Mouse (Mus musculus) heart, adult 11 months (tissue): ENCODE measurements at regions not wholly inside any gene's neighbourhood (a gene's known extent, or its start where the extent isn't known, plus 50 kb on each side); places are given as distances from the start of the nearest gene placed in this dataset.

Source experiments
- DNase-seq: peaks from one replicate; pipeline ENCODE4 v3.0.0; 2022

GRCm38 (mm10) chr5:85706084-85706483 is 359.3 kb downstream of the Cenpc1 start:
- no peak for DNase-seq

DNA sequence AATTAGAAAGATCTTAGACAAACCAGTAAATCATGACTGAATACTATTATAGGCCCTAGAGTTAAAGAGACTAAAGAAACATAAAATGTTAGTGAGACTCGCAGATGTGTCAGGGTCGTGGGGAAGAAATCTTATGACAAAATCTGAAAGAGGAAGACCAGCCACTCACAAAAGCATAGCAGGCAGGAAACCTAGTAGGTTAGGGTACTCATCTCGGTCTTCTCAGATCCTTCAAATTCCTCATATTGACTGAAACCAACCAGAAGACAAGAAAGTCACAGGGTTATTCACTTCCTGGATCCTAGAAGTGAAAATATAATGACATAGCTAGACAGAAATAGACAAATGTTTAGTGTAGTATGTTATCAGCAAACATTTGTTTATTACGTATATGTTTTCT is 387.5 kb downstream of the Cenpc1 start:
- DNase-seq = no peak

DNA sequence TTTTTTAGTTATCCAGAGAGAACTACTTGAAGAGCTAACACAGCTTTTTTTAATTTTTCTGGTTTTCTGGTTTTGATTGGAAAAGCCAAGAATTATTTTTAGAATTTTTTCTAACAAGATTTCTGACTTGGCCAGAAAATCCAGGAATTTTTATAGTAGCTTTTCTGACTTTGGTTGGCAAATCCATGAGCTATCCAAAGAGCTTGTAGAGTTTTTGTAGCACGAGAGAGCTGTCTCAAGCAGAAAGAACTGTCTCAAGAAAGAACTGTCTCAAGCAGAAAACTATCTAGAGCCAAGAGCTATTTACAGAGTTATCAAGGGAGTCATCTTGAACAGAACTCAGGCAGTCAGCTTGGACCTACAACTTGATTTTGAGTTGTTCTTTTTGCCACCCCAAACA is 394.3 kb downstream of the Cenpc1 start:
- no peak for DNase-seq

DNA sequence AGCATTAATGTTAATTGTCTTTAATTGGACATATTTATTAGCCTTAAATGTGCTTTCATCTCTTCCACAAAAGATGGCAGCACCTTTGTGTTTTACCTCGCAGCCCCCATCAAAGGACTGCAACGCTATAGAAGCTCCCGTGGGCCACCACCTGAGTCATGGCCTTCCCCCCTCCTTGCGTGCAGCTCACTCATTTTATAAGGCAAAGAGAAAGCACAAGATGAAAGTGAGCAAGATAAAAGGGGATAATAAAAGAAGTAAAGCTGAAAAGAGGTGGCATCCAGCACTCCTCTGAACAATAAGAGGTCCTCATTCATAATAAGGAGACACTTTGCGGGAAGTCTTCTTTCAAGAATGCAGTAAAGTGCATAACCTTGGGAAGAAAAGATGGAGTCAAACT is 403.9 kb downstream of the Cenpc1 start:
- no peak for DNase-seq

DNA sequence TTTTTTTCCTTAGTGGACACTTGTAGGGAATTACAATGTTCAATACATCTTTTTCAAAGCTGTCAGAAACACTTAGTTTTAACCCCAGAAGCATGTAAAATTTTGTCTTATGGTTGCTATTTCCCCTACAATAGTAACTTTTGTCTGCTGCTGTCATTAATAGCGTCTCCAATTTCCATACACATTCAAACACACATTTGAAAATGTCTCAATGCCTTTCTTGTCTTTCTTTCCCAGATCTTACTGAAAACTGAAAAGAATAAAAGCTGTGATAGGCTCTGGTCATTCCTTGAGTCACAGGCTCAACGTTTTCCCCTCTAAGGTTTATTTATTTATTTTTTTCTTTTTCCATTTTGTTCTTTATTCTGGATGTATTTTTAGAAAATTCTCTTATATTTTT is 444.3 kb downstream of the Cenpc1 start:
- DNase-seq = no peak

DNA sequence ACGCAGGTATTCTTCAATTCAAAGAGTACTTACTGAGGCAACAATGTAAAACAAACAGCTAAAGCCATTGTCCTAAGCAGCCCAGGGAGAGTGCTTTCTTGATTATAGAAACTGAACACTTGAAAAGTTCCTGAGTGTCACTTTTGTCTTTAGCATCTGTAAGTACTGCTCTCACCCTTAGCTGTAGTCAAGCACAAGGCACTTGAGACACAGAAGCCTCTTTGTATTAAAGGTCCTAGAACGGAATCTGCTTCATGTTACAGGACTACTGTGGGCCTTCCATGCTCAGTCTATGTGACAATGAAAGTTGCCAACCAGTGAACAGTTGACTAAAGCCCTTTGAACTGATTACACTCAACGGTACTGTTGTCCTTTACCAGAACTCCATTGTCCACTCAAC is 450.6 kb downstream of the Cenpc1 start:
- no peak for DNase-seq

DNA sequence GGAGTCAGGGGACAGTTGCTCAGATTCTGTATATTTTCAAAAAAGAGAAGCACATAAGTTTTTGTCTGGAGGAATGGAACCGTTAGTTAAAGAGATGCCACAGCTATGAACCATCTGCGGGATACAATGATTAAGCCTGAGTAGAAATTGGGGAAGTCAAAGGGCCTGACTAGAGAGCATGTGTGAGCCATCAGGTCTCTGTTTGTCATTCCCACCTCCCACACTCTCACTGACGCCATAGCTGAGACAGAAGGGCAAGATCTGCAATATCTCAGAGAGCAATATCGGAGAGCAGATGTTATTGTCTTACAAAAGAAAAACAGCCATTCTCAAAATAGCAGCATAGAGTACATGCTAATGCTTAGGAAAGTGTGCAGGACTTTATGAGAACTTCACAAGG is 452.8 kb downstream of the Cenpc1 start:
- no peak for DNase-seq

DNA sequence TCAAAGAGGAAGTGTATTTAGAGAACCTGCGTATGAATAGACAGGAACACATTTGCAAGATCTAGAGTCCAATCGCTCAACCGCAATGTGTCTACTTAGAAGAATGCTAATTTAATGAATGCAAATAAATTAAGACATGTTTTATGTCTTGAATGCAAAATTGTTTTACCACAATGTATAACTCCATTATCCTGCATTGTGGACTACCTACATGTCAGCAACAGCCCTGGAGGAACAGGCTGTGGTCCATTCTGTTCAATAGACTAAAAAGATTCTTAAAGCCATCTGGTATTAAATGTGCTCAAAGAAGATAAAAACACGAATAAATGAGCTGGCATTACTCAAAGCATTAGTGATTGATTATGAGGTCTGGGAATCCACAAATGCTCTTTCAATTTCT is 456.3 kb downstream of the Cenpc1 start:
- no peak for DNase-seq

GRCm38 (mm10) chr5:85598164-85598563 is 467.2 kb downstream of the Cenpc1 start:
- DNase-seq = no peak

DNA sequence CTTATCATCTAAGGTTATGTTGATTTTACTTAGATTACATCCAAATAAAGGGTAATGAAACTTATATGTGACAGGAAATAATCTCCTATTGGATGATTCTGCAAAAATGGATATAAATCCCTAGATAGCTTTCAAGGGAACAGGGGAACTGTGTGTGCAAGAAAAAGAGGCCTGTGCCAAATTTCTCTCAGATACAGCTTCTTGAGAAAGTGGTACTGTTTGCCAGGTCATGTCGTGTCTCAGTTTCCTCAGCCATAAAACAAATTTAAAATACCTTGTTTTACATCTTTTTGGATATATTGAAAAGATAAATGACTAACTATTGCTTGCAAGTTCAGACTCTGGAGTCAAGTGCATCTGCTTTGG is 470.3 kb downstream of the Cenpc1 start:
- no peak for DNase-seq

- DNase-seq = no peak
Observed at GRCm38 (mm10) chr5:85594413-85595081, 470.8 kb downstream of the Cenpc1 start.

DNA sequence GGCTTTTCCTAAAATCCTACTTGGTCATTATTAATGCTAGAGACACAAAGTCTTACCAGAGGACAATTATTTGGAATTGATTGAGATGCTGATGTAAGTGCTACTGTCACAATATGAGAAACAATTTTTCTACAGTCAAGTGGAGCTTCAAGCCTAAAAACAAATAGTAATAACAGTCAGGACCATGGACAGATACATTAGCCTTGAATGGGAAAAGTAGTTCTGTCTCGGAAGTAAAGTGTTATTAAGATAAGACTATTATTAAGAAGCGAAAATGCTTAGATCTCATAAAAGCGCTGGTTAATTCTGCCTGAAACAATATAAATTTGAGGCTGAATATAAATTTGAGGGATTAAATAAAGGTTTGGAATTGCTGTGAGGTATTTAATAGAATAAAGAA is 473.1 kb downstream of the Cenpc1 start:
- DNase-seq = no peak

DNA sequence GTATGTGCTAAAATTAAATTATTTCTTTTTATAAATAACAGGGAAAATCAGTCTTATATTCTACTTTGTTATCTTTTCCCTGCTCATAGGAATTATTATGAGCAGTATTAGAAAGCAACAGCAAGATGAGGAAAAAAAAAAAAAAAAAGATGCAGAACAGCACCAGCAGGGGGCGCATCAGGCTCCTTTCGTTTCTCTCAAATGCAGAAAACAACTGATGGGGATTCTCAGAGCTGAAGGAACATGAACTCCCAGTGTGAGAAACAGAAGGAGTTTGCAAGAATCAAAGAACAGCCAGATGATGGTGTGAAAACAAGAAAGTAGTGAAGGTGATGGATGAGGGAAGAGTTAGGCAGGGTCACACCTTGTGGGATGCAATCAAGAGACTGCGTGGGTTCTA is 478.7 kb downstream of the Cenpc1 start:
- no peak for DNase-seq

GRCm38 (mm10) chr5:85572531-85572930 is 492.9 kb downstream of the Cenpc1 start:
- DNase-seq = no peak

- DNase-seq = no peak
Observed at GRCm38 (mm10) chr5:85571967-85572366, 493.4 kb downstream of the Cenpc1 start.

DNA sequence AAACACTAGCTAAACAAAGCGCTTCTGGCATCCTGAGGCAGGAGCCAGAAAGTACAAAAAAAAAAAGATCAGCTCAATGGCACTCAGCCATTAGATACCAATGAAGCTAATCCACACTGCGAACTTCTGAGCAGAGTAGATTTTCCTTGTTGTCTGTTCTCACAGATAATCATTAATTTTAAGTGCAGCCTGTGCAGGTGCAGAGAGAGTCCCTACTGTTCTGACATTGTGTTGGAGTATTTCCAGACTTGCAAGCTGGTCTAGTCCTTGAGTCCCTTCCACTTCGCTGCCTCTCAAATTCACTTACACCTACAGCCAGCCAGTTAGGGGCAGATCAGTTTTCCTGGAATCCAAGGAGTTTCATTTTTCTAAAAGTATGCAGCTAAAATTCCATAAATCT is 494.0 kb downstream of the Cenpc1 start:
- DNase-seq = no peak

GRCm38 (mm10) chr5:85536329-85536728 is 529.1 kb downstream of the Cenpc1 start:
- no peak for DNase-seq

DNA sequence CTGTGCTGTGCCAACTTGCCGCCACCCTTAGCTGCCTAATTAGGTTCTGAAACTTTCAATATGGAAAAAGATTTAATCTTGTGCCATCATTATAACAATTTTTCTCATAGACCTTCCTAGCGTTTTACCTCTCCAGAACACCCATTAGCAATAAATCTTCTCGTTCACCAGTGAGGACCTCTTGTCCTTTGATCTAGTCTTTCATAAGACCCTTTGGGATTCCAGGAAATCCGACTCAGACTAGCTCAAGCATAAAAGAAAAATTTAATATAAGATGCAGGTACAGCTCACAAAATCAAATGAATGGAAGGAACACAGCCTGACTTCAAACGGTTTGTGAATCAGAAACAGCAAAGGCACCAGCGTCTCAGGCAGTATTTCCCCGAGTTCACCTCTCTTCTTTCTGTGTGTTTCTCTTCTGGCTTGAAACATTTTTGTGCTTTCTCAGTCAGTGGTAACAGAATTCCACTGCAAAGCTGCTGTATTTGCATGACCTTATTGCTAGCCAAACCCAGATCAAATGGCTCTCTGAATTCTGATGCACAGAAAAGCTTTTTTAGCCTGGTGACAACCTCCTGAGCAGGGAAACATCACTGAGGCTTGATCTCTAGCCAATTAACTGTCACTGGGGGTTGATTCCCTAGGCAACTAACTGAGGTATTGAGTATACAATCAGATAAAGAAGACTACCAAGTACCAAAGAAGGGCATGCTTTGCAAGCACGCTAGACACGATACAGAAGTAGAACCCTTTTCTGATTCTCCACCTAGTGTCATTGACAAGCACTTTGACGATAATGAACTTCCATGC is 539.8 kb downstream of the Cenpc1 start:
- DNase-seq = no peak

DNA sequence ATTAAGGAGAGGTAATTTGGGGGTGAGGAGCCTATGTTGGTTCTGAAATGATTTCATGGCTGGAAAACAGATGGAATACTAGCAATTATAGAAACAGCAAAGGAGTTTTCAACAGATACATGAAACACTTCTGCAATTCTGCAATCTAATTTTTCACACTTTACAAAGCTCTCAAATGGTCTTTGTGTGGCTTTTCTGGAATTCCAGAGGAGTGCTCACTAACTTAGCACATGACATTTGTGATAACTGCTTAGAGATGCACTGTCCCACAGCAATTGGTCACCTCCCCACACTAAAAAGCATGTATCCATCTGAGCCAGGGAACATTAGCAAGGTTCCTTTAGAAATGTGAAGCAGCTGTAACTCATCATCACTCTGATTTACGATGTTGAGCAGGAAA is 560.1 kb downstream of the Cenpc1 start:
- DNase-seq = no peak

DNA sequence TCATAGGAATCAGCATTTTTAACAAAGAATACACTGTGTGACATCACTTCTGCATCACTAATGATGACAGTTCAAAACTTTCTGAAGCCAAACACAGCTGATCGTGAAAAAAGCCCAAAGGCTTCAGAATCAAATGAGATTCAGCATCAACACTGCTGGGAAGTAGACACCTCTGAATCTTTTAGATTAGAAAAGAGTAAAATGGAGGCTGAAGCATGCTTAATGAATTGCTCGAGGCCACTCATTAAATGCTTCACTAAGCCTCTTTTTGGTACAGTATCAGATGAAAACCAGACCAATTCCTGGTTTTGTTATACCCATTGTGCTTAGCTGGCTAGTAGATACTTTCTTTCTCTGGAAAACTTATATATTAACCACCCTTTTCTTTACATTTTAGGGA is 568.1 kb downstream of the Cenpc1 start:
- DNase-seq = no peak

DNA sequence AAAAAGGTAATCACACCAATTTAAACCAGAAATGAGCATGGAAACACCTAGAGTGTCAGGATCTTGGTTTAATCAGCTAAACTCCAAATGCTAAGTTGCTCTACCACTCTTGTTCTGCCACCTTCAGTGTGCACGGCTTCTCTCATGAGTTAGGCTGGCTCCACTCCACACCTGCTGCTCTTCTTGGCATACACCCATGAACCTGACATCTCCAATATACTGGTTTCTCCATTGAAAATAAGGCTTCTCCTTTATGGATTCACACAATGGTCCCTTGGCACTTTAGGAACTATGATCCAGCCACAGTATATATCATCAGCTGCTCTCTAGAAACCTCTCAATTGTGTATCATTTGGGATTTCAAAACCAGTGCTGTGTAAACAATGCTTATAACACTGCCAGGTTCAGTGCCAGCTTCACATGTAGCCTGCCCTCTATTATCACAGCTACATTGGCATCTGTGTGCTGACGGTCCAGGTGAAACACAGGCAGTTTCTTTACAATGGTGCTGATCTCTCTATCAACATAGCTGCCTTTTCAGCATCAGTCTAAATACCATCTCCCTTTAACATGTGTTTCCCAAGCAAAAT is 579.6 kb downstream of the Cenpc1 start:
- DNase-seq = no peak

DNA sequence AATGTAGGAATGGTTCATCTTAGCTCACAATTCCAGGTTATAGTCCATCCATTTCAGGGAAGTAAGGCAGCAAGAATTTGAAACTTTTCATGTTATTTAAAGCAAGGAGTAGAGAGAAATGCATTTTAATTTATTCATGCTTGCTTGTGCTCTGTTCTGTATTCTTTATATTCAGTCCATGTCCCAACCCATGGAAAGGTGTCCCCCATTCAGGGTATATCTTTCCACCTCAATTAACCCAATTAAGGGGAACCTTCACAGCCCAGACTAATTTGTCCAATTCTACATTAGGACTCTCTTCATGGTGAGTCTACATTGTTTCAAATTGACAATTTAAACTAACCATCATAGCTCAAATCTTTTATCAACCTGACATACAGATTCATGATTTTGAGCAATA is 580.2 kb downstream of the Cenpc1 start:
- DNase-seq = no peak

- DNase-seq = no peak
Observed at GRCm38 (mm10) chr5:85467811-85468210, 597.6 kb downstream of the Cenpc1 start.

DNA sequence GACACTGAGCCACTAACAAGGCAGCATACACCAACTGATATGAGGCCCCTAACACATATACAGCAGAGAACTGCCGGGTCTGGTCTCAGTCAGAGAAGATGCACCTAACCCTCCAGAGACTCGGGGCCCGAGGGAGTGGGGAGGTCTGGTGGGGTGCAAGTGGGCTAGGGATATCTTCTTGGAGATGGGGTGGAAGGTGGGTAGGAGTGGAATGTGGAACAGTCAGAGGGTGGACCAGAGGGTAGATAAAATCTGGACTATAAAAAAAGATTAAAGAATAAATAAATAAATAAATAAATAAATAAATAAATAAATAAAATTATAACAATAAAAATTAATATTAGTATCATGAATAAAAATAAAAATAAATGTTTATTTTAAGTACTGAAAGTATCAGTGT is 598.2 kb downstream of the Cenpc1 start:
- DNase-seq = peak; percentile 75
